In genomic region chr5:21866750-21867149, GRCm38 (mm10) we compare ENCODE assay signal across 21 mouse cellular contexts. TPM values are rescaled to one million over a fixed set of nuclear protein-coding genes. Genes with fewer than 3 reads are reported as not detected.
DNase-seq lines count a peak whose midpoint lies in the region; ATAC-seq lines count a peak whose summit lies in the region.
"Had no signal": no experiment of that assay in that cellular context is flagged by ENCODE, and none has a peak within 500 bp of the region (broad histone marks: within the 10 kb centered on the region; RNA-seq: fewer than 3 reads in every experiment).

No protein-coding gene starts in this region.

- WGBS in midbrain, embryonic 12.5 days: 63% methylated on average over 8 of the region's 8 CpGs
- 64% methylated on average over 8 of the region's 8 CpGs for WGBS in midbrain, embryonic 11.5 days
- 55% methylated on average over 8 of the region's 8 CpGs for WGBS in forebrain, embryonic 13.5 days
- WGBS in hindbrain, embryonic 15.5 days: 75% methylated on average over 8 of the region's 8 CpGs
- 67% methylated on average over 8 of the region's 8 CpGs for WGBS in neural tube, embryonic 15.5 days

- DNase-seq in midbrain, embryonic 11.5 days (ENCODE audit: low spot score, missing footprints): no peak
- DNase-seq in kidney, adult 11 months: no peak
- DNase-seq in adrenal gland, postnatal 10 days: no peak
- DNase-seq: heart, postnatal 36 days; thymus, postnatal 25 days had no signal

- no peak overlapping the region for H3K27ac ChIP-seq in midbrain, embryonic 12.5 days (replicated peaks)
- H3K27ac ChIP-seq in midbrain, embryonic 11.5 days (ENCODE audit: low read depth, low read length): no peak overlapping the region
- no peak overlapping the region for H3K27ac ChIP-seq in forebrain, embryonic 13.5 days
- H3K27ac ChIP-seq in hindbrain, embryonic 15.5 days (replicated peaks): no peak overlapping the region
- H3K27ac ChIP-seq in neural tube, embryonic 15.5 days (replicated peaks): no peak overlapping the region
- H3K27ac ChIP-seq: heart, embryonic 13.5 days; kidney, postnatal 0 days; left cerebral cortex, adult 2 months; liver, embryonic 15.5 days had no signal

- no peaks in the 10 kb centered on the region for H3K9me3 ChIP-seq in midbrain, embryonic 12.5 days
- H3K9me3 ChIP-seq in midbrain, embryonic 11.5 days (ENCODE audit: control insufficient read depth, low read length): no peaks in the 10 kb centered on the region
- H3K9me3 ChIP-seq in forebrain, embryonic 13.5 days (replicated peaks): no peaks in the 10 kb centered on the region
- H3K9me3 ChIP-seq in hindbrain, embryonic 15.5 days: no peaks in the 10 kb centered on the region
- H3K9me3 ChIP-seq in neural tube, embryonic 15.5 days (replicated peaks): no peaks in the 10 kb centered on the region
- H3K9me3 ChIP-seq: heart, embryonic 13.5 days; liver, embryonic 15.5 days had no signal

- H3K9ac ChIP-seq in midbrain, embryonic 12.5 days (replicated peaks): no peak overlapping the region
- no peak overlapping the region for H3K9ac ChIP-seq in midbrain, embryonic 11.5 days (ENCODE audit: low read length)
- no peak overlapping the region for H3K9ac ChIP-seq in forebrain, embryonic 13.5 days
- H3K9ac ChIP-seq in hindbrain, embryonic 15.5 days: no peak overlapping the region
- no peak overlapping the region for H3K9ac ChIP-seq in neural tube, embryonic 15.5 days (replicated peaks)
- H3K9ac ChIP-seq: heart, embryonic 13.5 days; liver, embryonic 15.5 days had no signal

- H3K4me2 ChIP-seq in midbrain, embryonic 12.5 days (replicated peaks): 0 out of 2 replicates have a peak overlapping the region, but pooled peaks have one; percentile 54
- no peak overlapping the region for H3K4me2 ChIP-seq in midbrain, embryonic 11.5 days
- peak overlapping the region; percentile 65 for H3K4me2 ChIP-seq in forebrain, embryonic 13.5 days
- peak overlapping the region; percentile 83 for H3K4me2 ChIP-seq in hindbrain, embryonic 15.5 days
- H3K4me2 ChIP-seq in neural tube, embryonic 15.5 days: peak overlapping the region; percentile 75
- H3K4me2 ChIP-seq: liver, embryonic 15.5 days had no signal

- 0 out of 2 replicates have a peak, but pooled peaks cover 5% of the 10 kb centered on the region for H3K27me3 ChIP-seq in midbrain, embryonic 12.5 days
- no peaks in the 10 kb centered on the region for H3K27me3 ChIP-seq in midbrain, embryonic 11.5 days (ENCODE audit: control insufficient read depth, insufficient read depth, low read length)
- H3K27me3 ChIP-seq in forebrain, embryonic 13.5 days: peaks cover 7% of the 10 kb centered on the region; the same call in 1 of the 2 replicates
- H3K27me3 ChIP-seq in hindbrain, embryonic 15.5 days: peaks cover 9% of the 10 kb centered on the region; the same call in 1 of the 2 replicates
- no peaks in the 10 kb centered on the region for H3K27me3 ChIP-seq in neural tube, embryonic 15.5 days (replicated peaks)

- peaks cover 15% of the 10 kb centered on the region for H3K4me1 ChIP-seq in midbrain, embryonic 12.5 days
- H3K4me1 ChIP-seq in midbrain, embryonic 11.5 days (ENCODE audit: control insufficient read depth, insufficient read depth, low read length): peaks cover 8% of the 10 kb centered on the region
- peaks cover 13% of the 10 kb centered on the region for H3K4me1 ChIP-seq in forebrain, embryonic 13.5 days
- peaks cover 13% of the 10 kb centered on the region for H3K4me1 ChIP-seq in hindbrain, embryonic 15.5 days (replicated peaks)
- H3K4me1 ChIP-seq in neural tube, embryonic 15.5 days: peaks cover 11% of the 10 kb centered on the region
- H3K4me1 ChIP-seq: liver, embryonic 15.5 days had no signal

- no peak for ATAC-seq in midbrain, embryonic 12.5 days (ENCODE audit: low FRiP score, low read depth)
- no peak for ATAC-seq in midbrain, embryonic 11.5 days (ENCODE audit: low FRiP score)
- peak; percentile 33; the same call in 1 of the 2 replicates for ATAC-seq in forebrain, embryonic 13.5 days
- ATAC-seq in hindbrain, embryonic 15.5 days (ENCODE audit: low FRiP score, low read depth): no peak
- no peak; the same call in 1 of the 2 replicates for ATAC-seq in neural tube, embryonic 15.5 days (ENCODE audit: low FRiP score)
- ATAC-seq: intestine, postnatal 0 days had no signal

- H3K4me3 ChIP-seq in midbrain, embryonic 12.5 days: no peak overlapping the region
- H3K4me3 ChIP-seq in midbrain, embryonic 11.5 days (ENCODE audit: low read depth, low read length): no peak overlapping the region
- H3K4me3 ChIP-seq in forebrain, embryonic 13.5 days: no peak overlapping the region
- H3K4me3 ChIP-seq in hindbrain, embryonic 15.5 days: no peak overlapping the region
- H3K4me3 ChIP-seq in neural tube, embryonic 15.5 days (replicated peaks): no peak overlapping the region
- H3K4me3 ChIP-seq: erythroblast, embryonic 14.5 days; liver, embryonic 15.5 days had no signal

- H3K36me3 ChIP-seq in midbrain, embryonic 12.5 days: no peaks in the 10 kb centered on the region
- H3K36me3 ChIP-seq in midbrain, embryonic 11.5 days (ENCODE audit: control insufficient read depth, insufficient read depth, low read length): no peaks in the 10 kb centered on the region
- H3K36me3 ChIP-seq in forebrain, embryonic 13.5 days (ENCODE audit: poor library complexity, severe bottlenecking): no peaks in the 10 kb centered on the region
- H3K36me3 ChIP-seq in hindbrain, embryonic 15.5 days: no peaks in the 10 kb centered on the region
- no peaks in the 10 kb centered on the region for H3K36me3 ChIP-seq in neural tube, embryonic 15.5 days
- H3K36me3 ChIP-seq: heart, embryonic 13.5 days; liver, embryonic 15.5 days had no signal

RNA-seq across cellular contexts. Expression of gene Slc26a5, which starts 1.3 kb away (rescaled TPM):
- polyA plus RNA-seq in midbrain, embryonic 12.5 days (2016; fragmentation: Nextera tagmentation; extraction: Ambion mirVana): 0.11 and 0.22 TPM in 2 replicates
- polyA plus RNA-seq in midbrain, embryonic 11.5 days (2014; fragmentation: Nextera tagmentation; extraction: Ambion mirVana): 0.07 and 0.18 TPM in 2 replicates
- polyA plus RNA-seq in forebrain, embryonic 13.5 days (2015; fragmentation: Nextera tagmentation; extraction: Ambion mirVana): 0.05 and 0.08 TPM in 2 replicates
- polyA plus RNA-seq in hindbrain, embryonic 15.5 days (2015; fragmentation: Nextera tagmentation; extraction: Ambion mirVana): 0.09 and 0.14 TPM in 2 replicates
- polyA plus RNA-seq in neural tube, embryonic 15.5 days (2015; fragmentation: Nextera tagmentation; extraction: Ambion mirVana): 0.27 and 0.45 TPM in 2 replicates
- total RNA-seq in adrenal gland, postnatal 10 days (2021): not detected
- total RNA-seq: gastrocnemius, adult 18-20 months; heart, postnatal 36 days; MEL; monocyte, adult 5-6 weeks; neutrophil, adult 5-6 weeks had no signal
- polyA plus RNA-seq: erythroblast, embryonic 14.5 days; gonadal fat pad, adult 2 months; heart, embryonic 13.5 days; kidney, postnatal 0 days; liver, embryonic 15.5 days; testis, adult 2 months had no signal
